Mouse (Mus musculus) kidney, embryonic 14.5 days (tissue): ENCODE measurements at regions not wholly inside any gene's neighbourhood (a gene's known extent, or its start where the extent isn't known, plus 50 kb on each side); places are given as distances from the start of the nearest gene placed in this dataset.

ENCODE experiments used
- ATAC-seq: fragments of 200-750 bp; cut with Nextera tagmentation; 2 replicates; pipeline ENCODE4 v1.8.0; 2017; ENCODE audit warnings: moderate number of reproducible peaks, mild to moderate bottlenecking, moderate TSS enrichment, moderate library complexity; ENCODE audit not compliant: low FRiP score, low TSS enrichment
- H3K27ac ChIP-seq: fragments of 300-500 bp; sonication (generic); 2 replicates; pipeline ENCODE4 v1.5.1; 2014; ENCODE audit warnings: low read depth, mild to moderate bottlenecking, low read length, moderate library complexity, mixed read lengths
- H3K27me3 ChIP-seq: fragments of 300-500 bp; sonication (generic); 2 replicates; pipeline ENCODE4 v1.6.1; 2014; ENCODE audit warnings: mild to moderate bottlenecking, low read length; ENCODE audit not compliant: control insufficient read depth, insufficient read depth
- H3K36me3 ChIP-seq: fragments of 300-500 bp; sonication (generic); 2 replicates; pipeline ENCODE4 v1.6.1; 2014; ENCODE audit warnings: low read length, mixed read lengths; ENCODE audit not compliant: control insufficient read depth, insufficient read depth
- H3K4me1 ChIP-seq: fragments of 300-500 bp; sonication (generic); 2 replicates; pipeline ENCODE4 v1.6.1; 2014; ENCODE audit warnings: low read length, mixed read lengths; ENCODE audit not compliant: control insufficient read depth, insufficient read depth
- H3K4me2 ChIP-seq: fragments of 300-500 bp; sonication (generic); replicated peaks from 2 replicates; pipeline ENCODE4 v1.6.1; 2014; ENCODE audit warnings: low read depth, mild to moderate bottlenecking, low read length
- H3K4me3 ChIP-seq: fragments of 300-500 bp; sonication (generic); 2 replicates; pipeline ENCODE4 v1.5.1; 2014; ENCODE audit warnings: mild to moderate bottlenecking, low read length
- H3K9ac ChIP-seq: fragments of 300-500 bp; sonication (generic); 2 replicates; pipeline ENCODE4 v1.6.1; 2014; ENCODE audit warnings: low read depth, mild to moderate bottlenecking, low read length, moderate library complexity
- H3K9me3 ChIP-seq: fragments of 300-500 bp; sonication (generic); 2 replicates; pipeline ENCODE4 v1.6.1; 2016; ENCODE audit warnings: low read length; ENCODE audit not compliant: control insufficient read depth
- WGBS: fragments of 180-500 bp; shearing (Covaris S2); extraction: QIAGEN DNeasy Blood & Tissue Kit; methylation state at CpG from one replicate; pipeline ENCODE4 v1.1.7; 2014; 5-methylcytosine and 5-hydroxymethylcytosine counted together

GRCm38 (mm10) chr4:58699236-58699798, 88.2 kb downstream of the Olfr267 start:
- ATAC-seq, result no peak

GRCm38 (mm10) chr4:58698828-58699227, 88.7 kb downstream of the Olfr267 start:
- Histone ChIP-seq H3K9ac (no peak overlapping the region), H3K27ac (no peak overlapping the region), H3K9me3 (no peaks in the 10 kb centered on the region), H3K4me3 (no peak overlapping the region), H3K36me3 (no peaks in the 10 kb centered on the region), H3K27me3 (no peaks in the 10 kb centered on the region), H3K4me2 (no peak overlapping the region), H3K4me1 (no peaks in the 10 kb centered on the region)
- WGBS, result 69% methylated on average over 5 of the region's 5 CpGs
- no peak for ATAC-seq

More at GRCm38 (mm10) chr4:58699236-58699798, 88.2 kb downstream of the Olfr267 start:
- Histone ChIP-seq H3K9ac (no peak overlapping the region), H3K27ac (no peak overlapping the region), H3K4me1 (no peaks in the 10 kb centered on the region), H3K4me3 (no peak overlapping the region), H3K36me3 (no peaks in the 10 kb centered on the region), H3K27me3 (no peaks in the 10 kb centered on the region), H3K4me2 (no peak overlapping the region), H3K9me3 (no peaks in the 10 kb centered on the region)
- WGBS, result 93% methylated on average over 11 of the region's 11 CpGs

- Histone ChIP-seq H3K36me3 (no peaks in the 10 kb centered on the region), H3K4me1 (no peaks in the 10 kb centered on the region), H3K4me3 (no peak overlapping the region), H3K27ac (no peak overlapping the region), H3K9ac (no peak overlapping the region), H3K27me3 (no peaks in the 10 kb centered on the region), H3K9me3 (no peaks in the 10 kb centered on the region), H3K4me2 (no peak overlapping the region)
- ATAC-seq, result no peak
- 60% methylated on average over 4 of the region's 4 CpGs for WGBS
Measured at GRCm38 (mm10) chr4:58696684-58697083, 90.8 kb downstream of the Olfr267 start.

- Histone ChIP-seq H3K4me1 (no peaks in the 10 kb centered on the region), H3K4me3 (no peak overlapping the region), H3K9ac (no peak overlapping the region), H3K4me2 (no peak overlapping the region), H3K36me3 (no peaks in the 10 kb centered on the region), H3K27me3 (no peaks in the 10 kb centered on the region), H3K27ac (no peak overlapping the region), H3K9me3 (no peaks in the 10 kb centered on the region)
- 75% methylated on average over 6 of the region's 6 CpGs for WGBS
- no peak for ATAC-seq
Measured at GRCm38 (mm10) chr4:58695281-58695680, 92.2 kb downstream of the Olfr267 start.

GRCm38 (mm10) chr4:58693018-58693417, 94.5 kb downstream of the Olfr267 start:
- Histone ChIP-seq H3K27ac (no peak overlapping the region), H3K9me3 (no peaks in the 10 kb centered on the region)

GRCm38 (mm10) chr4:58681926-58682325, 105.6 kb downstream of the Olfr267 start:
- no peaks in the 10 kb centered on the region for H3K27me3 ChIP-seq
- ATAC-seq, result no peak
- H3K4me3 ChIP-seq, result no peak overlapping the region
- H3K4me2 ChIP-seq, result no peak overlapping the region
- no peaks in the 10 kb centered on the region for H3K36me3 ChIP-seq
- H3K27ac ChIP-seq, result no peak overlapping the region
- H3K9ac ChIP-seq, result no peak overlapping the region
- WGBS, result 88% methylated on average over 4 of the region's 4 CpGs
- no peaks in the 10 kb centered on the region for H3K9me3 ChIP-seq
- H3K4me1 ChIP-seq, result no peaks in the 10 kb centered on the region

More at GRCm38 (mm10) chr4:58693018-58693417, 94.5 kb downstream of the Olfr267 start:
- H3K9ac ChIP-seq, result no peak overlapping the region
- H3K4me3 ChIP-seq, result no peak overlapping the region
- H3K27me3 ChIP-seq, result no peaks in the 10 kb centered on the region
- H3K4me2 ChIP-seq, result no peak overlapping the region
- no peaks in the 10 kb centered on the region for H3K4me1 ChIP-seq
- WGBS, result 82% methylated on average over 6 of the region's 6 CpGs
- no peaks in the 10 kb centered on the region for H3K36me3 ChIP-seq
- no peak for ATAC-seq

- Histone ChIP-seq H3K27me3 (no peaks in the 10 kb centered on the region), H3K4me2 (no peak overlapping the region), H3K4me1 (no peaks in the 10 kb centered on the region), H3K36me3 (no peaks in the 10 kb centered on the region), H3K9ac (no peak overlapping the region), H3K4me3 (no peak overlapping the region), H3K9me3 (no peaks in the 10 kb centered on the region), H3K27ac (no peak overlapping the region)
- WGBS, result 33% methylated on average over 6 of the region's 6 CpGs
- no peak for ATAC-seq
Measured at GRCm38 (mm10) chr4:58677701-58678385, 109.7 kb downstream of the Olfr267 start.

GRCm38 (mm10) chr4:58671406-58672035, 116.0 kb downstream of the Olfr267 start:
- ATAC-seq, result 0 out of 2 replicates have a peak, but pooled peaks have one; percentile 28
- no peak overlapping the region; the same call in 1 of the 2 replicates for H3K4me3 ChIP-seq
- H3K9me3 ChIP-seq, result no peaks in the 10 kb centered on the region
- peak overlapping the region; percentile 29 for H3K4me2 ChIP-seq
- H3K9ac ChIP-seq, result no peak overlapping the region
- H3K27ac ChIP-seq, result peak overlapping the region; percentile 18; the same call in 1 of the 2 replicates
- 32% methylated on average over 14 of the region's 14 CpGs for WGBS
- H3K4me1 ChIP-seq, result peaks cover 15% of the 10 kb centered on the region
- no peaks in the 10 kb centered on the region for H3K36me3 ChIP-seq
- H3K27me3 ChIP-seq, result no peaks in the 10 kb centered on the region

- Histone ChIP-seq H3K27me3 (no peaks in the 10 kb centered on the region), H3K36me3 (no peaks in the 10 kb centered on the region), H3K4me2 (peak overlapping the region; percentile 23; the same call in 1 of the 2 replicates), H3K27ac (peak overlapping the region; percentile 52; the same call in 1 of the 2 replicates), H3K9me3 (no peaks in the 10 kb centered on the region), H3K4me3 (no peak overlapping the region), H3K4me1 (peaks cover 15% of the 10 kb centered on the region), H3K9ac (no peak overlapping the region)
- 9% methylated on average over 6 of the region's 6 CpGs for WGBS
- peak; percentile 62; the same call in 1 of the 2 replicates for ATAC-seq
Measured at GRCm38 (mm10) chr4:58670906-58671250, 116.6 kb downstream of the Olfr267 start.
